Mouse (Mus musculus) hindbrain, postnatal 0 days (tissue): Measurements from ENCODE around the gene Prox2. TPM values are rescaled to one million over a fixed set of nuclear protein-coding genes. Genes with fewer than 3 reads are reported as not detected.

ENCODE experiments used
- ATAC-seq: fragments of 200-750 bp; cut with Nextera tagmentation; 2 replicates; pipeline ENCODE4 v1.8.0; 2017; ENCODE audit warnings: mild to moderate bottlenecking, moderate TSS enrichment, moderate library complexity
- DNase-seq: peaks from one replicate; pipeline ENCODE4 v3.0.0-alpha.2; 2015; ENCODE audit warnings: low spot score
- H3K27ac ChIP-seq: fragments of 300-500 bp; sonication (generic); 2 replicates; pipeline ENCODE4 v1.5.1; 2014; ENCODE audit warnings: mild to moderate bottlenecking
- H3K27me3 ChIP-seq: fragments of 300-500 bp; sonication (generic); 2 replicates; pipeline ENCODE4 v1.6.1; 2014; ENCODE audit warnings: low read length, mixed read lengths; ENCODE audit not compliant: insufficient read depth
- H3K36me3 ChIP-seq: fragments of 300-500 bp; sonication (generic); 2 replicates; pipeline ENCODE4 v1.6.1; 2014; ENCODE audit warnings: low read length, mixed read lengths; ENCODE audit not compliant: insufficient read depth
- H3K4me1 ChIP-seq: fragments of 300-500 bp; sonication (generic); 2 replicates; pipeline ENCODE4 v1.6.1; 2014; ENCODE audit warnings: antibody characterized with exemption, low read length, mixed read lengths; ENCODE audit not compliant: insufficient read depth
- H3K4me2 ChIP-seq: fragments of 300-500 bp; sonication (generic); 2 replicates; pipeline ENCODE4 v1.6.1; 2014; ENCODE audit warnings: low read depth, mild to moderate bottlenecking, low read length, moderate library complexity, mixed read lengths
- H3K4me3 ChIP-seq: fragments of 300-500 bp; sonication (generic); 2 replicates; pipeline ENCODE4 v1.5.1; 2014; ENCODE audit warnings: low read length
- H3K9ac ChIP-seq: fragments of 300-500 bp; sonication (generic); replicated peaks from 2 replicates; pipeline ENCODE4 v1.6.1; 2014; ENCODE audit warnings: mild to moderate bottlenecking, low read length, moderate library complexity, mixed read lengths
- H3K9me3 ChIP-seq: fragments of 300-500 bp; sonication (generic); 2 replicates; pipeline ENCODE4 v1.6.1; 2016; ENCODE audit warnings: low read length, mixed read lengths
- CTCF ChIP-seq: IDR thresholded peaks from 2 replicates; pipeline ENCODE4 v1.5.1; 2016; ENCODE audit warnings: antibody characterized with exemption, control low read depth, low read depth
- WGBS: fragments of 180-500 bp; shearing (Covaris S2); extraction: QIAGEN DNeasy Blood & Tissue Kit; methylation state at CpG from one replicate; pipeline ENCODE4 v1.1.7; 2014; 5-methylcytosine and 5-hydroxymethylcytosine counted together
- polyA plus RNA-seq: library from polyadenylated mRNA; unstranded; fragments of >200 nt; fragmentation: Nextera tagmentation; extraction: Ambion mirVana; gene quantifications from 2 replicates; pipeline ENCODE4 v1.2.1, GENCODE M21; 2015
- total RNA-seq: library from RNA; depleted of rRNA; stranded (reverse); fragments of >200 nt; gene quantifications from 2 replicates; pipeline ENCODE4 v1.2.3, GENCODE M21; 2014

Prox2 gene
- total and polyA plus RNA-seq, 2 experiments from 2014 or later = 0.68 to 1.4 TPM

DNA sequence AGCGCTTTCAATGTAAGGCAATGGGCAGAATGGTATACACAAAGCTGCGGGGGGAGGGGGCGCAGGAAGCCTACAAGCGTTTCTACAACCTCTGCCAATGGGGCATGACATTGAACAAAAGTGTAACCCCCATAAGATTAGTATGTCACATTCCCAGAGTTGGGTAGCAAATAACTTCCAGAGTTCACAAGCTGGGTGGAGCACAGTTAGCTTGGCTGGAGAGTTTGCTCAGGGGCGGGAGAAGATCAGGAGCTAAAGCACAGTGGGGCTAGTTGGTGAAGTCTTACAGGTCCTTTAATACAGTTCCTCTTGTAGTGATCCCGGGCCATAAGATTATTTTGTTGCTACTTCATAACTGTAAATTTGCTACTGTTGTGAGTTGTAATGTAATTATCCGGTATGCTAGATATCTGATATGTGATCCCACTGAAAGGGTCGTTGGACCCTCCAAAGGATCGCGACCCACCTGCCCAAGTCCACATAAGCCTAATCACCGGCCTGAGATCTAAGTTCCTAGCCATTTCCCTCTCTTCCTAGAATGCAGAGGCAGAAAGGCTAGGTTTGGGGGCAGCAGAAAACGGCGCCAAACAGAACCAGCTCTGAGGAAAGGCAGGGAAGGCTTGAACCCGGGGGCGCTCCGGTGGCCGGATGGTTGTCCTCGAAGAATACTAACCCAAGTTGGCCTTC, 405 bp downstream of the Prox2 start:
- peak; percentile 21; the same call in 1 of the 2 replicates for TF ChIP-seq CTCF
- H3K4me3 ChIP-seq = peak overlapping the region; percentile 60
- peak overlapping the region; percentile 71 for H3K27ac ChIP-seq
- H3K9ac ChIP-seq = peak overlapping the region; percentile 66
- WGBS = 15% methylated on average over 18 of the region's 18 CpGs
- no peaks in the 10 kb centered on the region for H3K9me3 ChIP-seq
- H3K4me2 ChIP-seq = peak overlapping the region; percentile 77
- no peaks in the 10 kb centered on the region for H3K27me3 ChIP-seq
- no peak for DNase-seq
- peaks cover 10% of the 10 kb centered on the region for H3K4me1 ChIP-seq
- no peak for ATAC-seq
- H3K36me3 ChIP-seq = no peaks in the 10 kb centered on the region; the same call in 1 of the 2 replicates

DNA sequence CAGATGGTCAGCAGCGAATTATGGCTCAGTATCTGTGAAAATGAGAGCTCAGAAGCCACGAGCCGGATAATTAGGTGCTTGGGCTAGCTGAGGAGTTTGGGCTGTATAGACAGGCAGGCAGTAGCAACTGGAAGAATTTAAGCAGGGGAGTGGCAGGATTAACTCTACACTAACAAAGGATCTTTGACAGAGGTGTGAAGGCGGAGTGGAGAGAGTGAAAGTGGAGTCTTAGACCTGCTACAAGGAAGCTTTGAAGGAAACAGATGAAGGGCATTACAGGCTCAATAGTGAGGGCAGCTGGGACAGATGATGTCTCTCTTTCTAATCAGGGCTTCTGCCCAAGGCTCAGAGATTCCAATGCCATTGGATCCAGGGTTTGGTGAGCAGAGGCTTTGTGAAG, 1.1 kb downstream of the Prox2 start:
- Histone ChIP-seq H3K27me3 (no peaks in the 10 kb centered on the region), H3K4me2 (no peak overlapping the region), H3K9me3 (no peaks in the 10 kb centered on the region), H3K4me1 (peaks cover 10% of the 10 kb centered on the region), H3K27ac (no peak overlapping the region), H3K36me3 (no peaks in the 10 kb centered on the region), H3K9ac (no peak overlapping the region), H3K4me3 (no peak overlapping the region)
- WGBS = 65% methylated on average over 4 of the region's 4 CpGs
- ATAC-seq (no peak), DNase-seq (no peak)
- TF ChIP-seq CTCF = no peak

DNA sequence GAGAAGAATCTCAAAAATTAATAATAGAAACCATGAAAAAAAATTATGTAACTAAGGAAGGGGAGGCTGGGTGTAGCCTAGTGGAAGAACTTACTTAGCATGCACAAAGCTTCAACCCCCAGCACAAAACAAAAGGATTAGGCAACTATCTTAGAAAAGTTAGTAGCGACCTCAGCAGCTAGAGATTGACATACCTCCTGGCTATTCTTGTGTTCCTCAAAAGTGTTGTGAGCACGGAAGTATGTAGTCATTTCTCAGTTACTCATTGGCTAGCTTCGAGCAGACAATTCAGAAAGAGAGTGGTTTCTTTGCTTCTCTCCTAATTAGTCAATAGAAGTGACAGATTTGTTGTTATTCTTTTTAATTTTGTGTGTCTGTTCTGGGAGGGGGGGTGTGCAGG, 1.9 kb downstream of the Prox2 start:
- Histone ChIP-seq H3K4me2 (no peak overlapping the region), H3K36me3 (no peaks in the 10 kb centered on the region), H3K27me3 (no peaks in the 10 kb centered on the region), H3K4me1 (peaks cover 10% of the 10 kb centered on the region), H3K9me3 (no peaks in the 10 kb centered on the region), H3K9ac (no peak overlapping the region), H3K27ac (no peak overlapping the region), H3K4me3 (no peak overlapping the region)
- 71% methylated on average over 3 of the region's 3 CpGs for WGBS
- ATAC-seq (no peak), DNase-seq (no peak)
- TF ChIP-seq CTCF = no peak

DNA sequence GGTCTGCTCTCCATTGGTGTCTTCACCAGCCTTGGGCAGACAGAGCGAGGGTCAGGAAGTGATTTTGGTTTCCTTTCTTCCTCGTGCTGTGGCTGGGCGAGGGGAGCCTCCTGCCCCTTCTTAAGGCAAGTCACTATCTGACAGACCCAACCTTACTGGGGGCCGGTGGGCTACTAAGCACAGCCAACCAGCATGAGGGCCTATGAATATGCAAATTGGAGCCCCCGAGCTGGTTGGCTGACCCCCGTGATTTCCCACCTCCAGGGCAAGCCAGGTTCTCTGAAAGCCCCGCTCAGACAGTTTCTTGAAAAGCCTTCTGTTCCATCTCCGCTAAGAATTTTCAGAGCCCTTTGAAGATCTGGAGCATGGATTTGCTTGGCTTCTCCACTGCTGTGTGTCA, 4.3 kb downstream of the Prox2 start:
- Histone ChIP-seq H3K9ac (no peak overlapping the region), H3K4me2 (no peak overlapping the region), H3K27me3 (no peaks in the 10 kb centered on the region), H3K27ac (no peak overlapping the region), H3K9me3 (no peaks in the 10 kb centered on the region), H3K4me3 (no peak overlapping the region), H3K4me1 (no peaks in the 10 kb centered on the region), H3K36me3 (no peaks in the 10 kb centered on the region)
- ATAC-seq (no peak), DNase-seq (no peak)
- TF ChIP-seq CTCF = no peak
- 7% methylated on average over 8 of the region's 8 CpGs for WGBS

DNA sequence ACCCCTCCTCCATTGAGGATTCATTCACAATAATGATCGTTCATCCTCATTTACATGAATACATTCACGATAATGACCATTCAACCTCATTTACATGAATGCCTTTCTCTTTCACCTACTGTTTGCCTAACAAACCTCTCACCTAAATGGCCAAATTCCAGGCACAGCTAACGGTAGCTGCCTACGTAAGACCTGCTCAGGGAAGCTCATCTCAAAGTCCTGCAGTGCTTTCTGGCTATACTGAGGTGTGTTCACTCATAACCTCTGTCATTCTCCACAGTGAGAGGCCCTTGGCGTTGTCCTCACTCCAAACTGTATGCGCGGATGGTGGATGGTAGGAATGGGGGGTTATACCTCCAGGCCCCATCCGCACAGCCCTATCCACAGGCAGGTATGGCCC, 5.8 kb downstream of the Prox2 start:
- no peaks in the 10 kb centered on the region for H3K9me3 ChIP-seq
- no peaks in the 10 kb centered on the region for H3K4me1 ChIP-seq
- no peaks in the 10 kb centered on the region for H3K36me3 ChIP-seq
- H3K4me3 ChIP-seq = no peak overlapping the region
- H3K27ac ChIP-seq = no peak overlapping the region
- no peaks in the 10 kb centered on the region for H3K27me3 ChIP-seq
- DNase-seq = no peak
- H3K4me2 ChIP-seq = no peak overlapping the region
- 84% methylated on average over 8 of the region's 8 CpGs for WGBS
- TF ChIP-seq CTCF = no peak
- no peak overlapping the region for H3K9ac ChIP-seq
- ATAC-seq = no peak

DNA sequence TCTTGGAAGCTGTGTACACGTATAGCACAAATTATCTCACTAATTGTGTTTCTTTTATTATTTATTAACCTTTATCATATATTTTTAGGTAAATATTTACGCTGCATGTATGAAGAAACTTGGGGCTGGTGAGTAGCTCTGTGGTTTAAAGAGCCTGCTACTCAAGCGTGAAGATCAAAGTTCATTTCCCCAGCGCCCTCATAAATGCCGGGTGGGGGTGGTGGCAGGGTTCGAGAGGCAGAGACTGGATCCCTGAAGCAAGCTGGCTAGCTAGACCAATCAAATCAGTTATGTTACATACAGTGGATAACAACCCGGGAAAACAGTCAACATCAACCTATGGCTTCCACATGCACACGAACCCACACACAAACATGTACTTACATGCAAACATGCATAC, 7.5 kb downstream of the Prox2 start:
- Histone ChIP-seq H3K4me1 (no peaks in the 10 kb centered on the region), H3K4me3 (no peak overlapping the region), H3K9me3 (no peaks in the 10 kb centered on the region), H3K27ac (no peak overlapping the region), H3K36me3 (no peaks in the 10 kb centered on the region), H3K4me2 (no peak overlapping the region), H3K27me3 (no peaks in the 10 kb centered on the region), H3K9ac (no peak overlapping the region)
- 81% methylated on average over 8 of the region's 8 CpGs for WGBS
- ATAC-seq (no peak), DNase-seq (no peak)
- no peak for TF ChIP-seq CTCF

DNA sequence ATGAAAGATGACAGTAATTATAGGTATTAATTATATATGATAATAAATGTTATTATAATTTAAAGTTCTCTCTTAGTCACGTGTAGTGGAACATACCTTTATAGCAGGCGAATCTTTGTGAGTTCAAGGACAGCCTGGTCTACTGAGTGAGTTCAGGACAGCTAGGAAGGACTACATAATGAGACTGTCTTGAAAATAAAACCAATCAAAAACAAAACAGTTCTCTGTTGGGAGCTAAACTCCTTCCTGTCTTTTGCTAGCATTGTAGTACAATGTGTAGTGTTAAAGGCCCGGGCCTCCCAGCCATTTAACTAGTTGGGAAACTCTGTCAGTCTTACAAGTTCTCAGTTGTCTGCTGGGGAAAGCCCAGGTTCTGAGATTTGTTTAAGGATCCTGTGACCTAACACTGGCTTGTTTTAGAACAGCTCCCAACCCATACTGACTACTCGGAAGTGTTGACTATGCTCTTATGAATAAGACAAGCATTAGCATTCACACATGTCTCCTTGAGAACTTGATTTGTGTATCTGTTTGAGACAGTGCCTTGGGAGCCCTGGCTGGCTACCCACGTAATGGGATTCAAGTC, 8.9 kb downstream of the Prox2 start:
- no peaks in the 10 kb centered on the region for H3K27me3 ChIP-seq
- no peak overlapping the region for H3K27ac ChIP-seq
- H3K4me2 ChIP-seq = no peak overlapping the region
- DNase-seq (no peak), ATAC-seq (no peak)
- no peak overlapping the region for H3K4me3 ChIP-seq
- no peak for TF ChIP-seq CTCF
- no peaks in the 10 kb centered on the region for H3K4me1 ChIP-seq
- H3K9ac ChIP-seq = no peak overlapping the region
- WGBS = 81% methylated on average over 5 of the region's 5 CpGs
- H3K36me3 ChIP-seq = no peaks in the 10 kb centered on the region
- H3K9me3 ChIP-seq = no peaks in the 10 kb centered on the region
